ENCODE assay signal across 23 mouse cellular contexts in genomic region chr16:22890683-22891510, GRCm38 (mm10). TPM values are rescaled to one million over a fixed set of nuclear protein-coding genes. Genes with fewer than 3 reads are reported as not detected.
DNase-seq lines count a peak whose midpoint lies in the region; ATAC-seq and TF ChIP-seq lines count a peak whose summit lies in the region.
"Had no signal": no experiment of that assay in that cellular context is flagged by ENCODE, and none has a peak within 500 bp of the region (broad histone marks: within the 10 kb centered on the region; RNA-seq: fewer than 3 reads in every experiment).

Gene Ahsg (plus strand): TSS chr16:22891277.

- peak within 1 kb of the TSS; percentile 64 for H3K4me3 ChIP-seq in liver, adult 2 months (ENCODE audit: insufficient read depth, low read depth, low read length)
- H3K4me3 ChIP-seq in liver, embryonic 14.5 days (ENCODE audit: insufficient read depth in 1 of 2, low read depth in 2 of 2, low read length in 2 of 2) = peak within 1 kb of the TSS; percentile 45
- H3K4me3 ChIP-seq in forebrain, embryonic 13.5 days = no peak within 1 kb of the TSS
- H3K4me3 ChIP-seq: embryonic facial prominence, embryonic 13.5 days; forebrain, embryonic 12.5 days; heart, embryonic 15.5 days; limb, embryonic 15.5 days; midbrain, embryonic 12.5 days; neural tube, embryonic 15.5 days had no signal

- H3K79me2 ChIP-seq in liver, adult 2 months (ENCODE audit: control insufficient read depth, insufficient read depth, low read length) = no peaks in the 10 kb centered on the region

- TF ChIP-seq CTCF in liver, adult 2 months (IDR thresholded peaks at IDR 0.05; ENCODE audit: low read depth, low read length) = no peak
- TF ChIP-seq CTCF in liver, embryonic 14.5 days (IDR thresholded peaks at IDR 0.05; ENCODE audit: low read depth) = no peak

- no peak for TF ChIP-seq POLR2A in liver, adult 2 months (IDR thresholded peaks at IDR 0.05; ENCODE audit: extremely low read depth, insufficient read depth, low read length)

- peaks cover 37% of the 10 kb centered on the region for H3K4me1 ChIP-seq in liver, adult 2 months (ENCODE audit: control insufficient read depth, insufficient read depth, low read length)
- H3K4me1 ChIP-seq in liver, embryonic 14.5 days (replicated peaks; ENCODE audit: control insufficient read depth in 2 of 2, insufficient read depth in 2 of 2, low read length in 1 of 2) = peaks cover 0 to 17% of the 10 kb centered on the region in 2 experiments; a peak in 3 of 4 replicates
- H3K4me1 ChIP-seq in forebrain, embryonic 13.5 days = no peaks in the 10 kb centered on the region; the same call in 1 of the 2 replicates
- H3K4me1 ChIP-seq: embryonic facial prominence, embryonic 13.5 days; heart, embryonic 15.5 days; limb, embryonic 15.5 days; neural tube, embryonic 15.5 days had no signal

- no peaks in the 10 kb centered on the region for H3K27me3 ChIP-seq in liver, adult 2 months (ENCODE audit: control insufficient read depth, insufficient read depth, low read length)
- no peaks in the 10 kb centered on the region for H3K27me3 ChIP-seq in liver, embryonic 14.5 days (ENCODE audit: control insufficient read depth, insufficient read depth, low read length)
- no peaks in the 10 kb centered on the region for H3K27me3 ChIP-seq in forebrain, embryonic 13.5 days
- H3K27me3 ChIP-seq: embryonic facial prominence, embryonic 13.5 days; forebrain, embryonic 12.5 days; heart, embryonic 15.5 days; limb, embryonic 15.5 days; midbrain, embryonic 12.5 days; neural tube, embryonic 15.5 days had no signal

- peak within 1 kb of the TSS; percentile 98 for H3K27ac ChIP-seq in liver, adult 2 months (replicated peaks; ENCODE audit: insufficient read depth, low read depth, low read length)
- peak within 1 kb of the TSS; percentile 23 for H3K27ac ChIP-seq in liver, embryonic 14.5 days
- no peak within 1 kb of the TSS for H3K27ac ChIP-seq in forebrain, embryonic 13.5 days
- H3K27ac ChIP-seq: embryonic facial prominence, embryonic 13.5 days; forebrain, embryonic 12.5 days; heart, embryonic 15.5 days; hindbrain, embryonic 14.5 days; kidney, postnatal 0 days; limb, embryonic 15.5 days; midbrain, embryonic 12.5 days; neural tube, embryonic 15.5 days had no signal

- no peak for ATAC-seq in liver, embryonic 14.5 days (ENCODE audit: insufficient read depth)
- no peak for ATAC-seq in forebrain, embryonic 13.5 days

- H3K9ac ChIP-seq in liver, adult 2 months (ENCODE audit: low read depth, low read length) = peak within 1 kb of the TSS; percentile 91
- H3K9ac ChIP-seq in liver, embryonic 14.5 days (replicated peaks) = peak within 1 kb of the TSS; percentile 40
- no peak within 1 kb of the TSS for H3K9ac ChIP-seq in forebrain, embryonic 13.5 days
- H3K9ac ChIP-seq: embryonic facial prominence, embryonic 13.5 days; forebrain, embryonic 12.5 days; heart, embryonic 15.5 days; hindbrain, embryonic 14.5 days; limb, embryonic 15.5 days; midbrain, embryonic 12.5 days; neural tube, embryonic 15.5 days had no signal

- H3K9me3 ChIP-seq in liver, embryonic 14.5 days (ENCODE audit: control insufficient read depth, low read length) = no peaks in the 10 kb centered on the region
- no peaks in the 10 kb centered on the region for H3K9me3 ChIP-seq in forebrain, embryonic 13.5 days (replicated peaks)
- H3K9me3 ChIP-seq: embryonic facial prominence, embryonic 13.5 days; forebrain, embryonic 12.5 days; heart, embryonic 15.5 days; limb, embryonic 15.5 days; midbrain, embryonic 12.5 days; neural tube, embryonic 15.5 days had no signal

- H3K36me3 ChIP-seq in liver, adult 2 months (ENCODE audit: control insufficient read depth, insufficient read depth, low read length) = peaks cover 21% of the 10 kb centered on the region
- H3K36me3 ChIP-seq in liver, embryonic 14.5 days (replicated peaks; ENCODE audit: control insufficient read depth, insufficient read depth, low read depth) = no peaks in the 10 kb centered on the region; the same call in 1 of the 2 replicates
- no peaks in the 10 kb centered on the region for H3K36me3 ChIP-seq in forebrain, embryonic 13.5 days (ENCODE audit: poor library complexity, severe bottlenecking)
- H3K36me3 ChIP-seq: embryonic facial prominence, embryonic 13.5 days; forebrain, embryonic 12.5 days; heart, embryonic 15.5 days; limb, embryonic 15.5 days; midbrain, embryonic 12.5 days; neural tube, embryonic 15.5 days had no signal

- H3K4me2 ChIP-seq in liver, embryonic 14.5 days (ENCODE audit: low read depth) = no peak within 1 kb of the TSS
- H3K4me2 ChIP-seq in forebrain, embryonic 13.5 days = no peak within 1 kb of the TSS
- H3K4me2 ChIP-seq: embryonic facial prominence, embryonic 13.5 days; forebrain, embryonic 12.5 days; heart, embryonic 15.5 days; hindbrain, embryonic 14.5 days; limb, embryonic 15.5 days; midbrain, embryonic 12.5 days; neural tube, embryonic 15.5 days had no signal

- TF ChIP-seq EP300 in liver, embryonic 14.5 days (IDR thresholded peaks at IDR 0.05; ENCODE audit: low read depth) = no peak

- DNase-seq in adrenal gland, postnatal 4 days (ENCODE audit: low spot score in 2 of 2) = no peak
- no peak for DNase-seq in adrenal gland, postnatal 36 days
- DNase-seq in liver, adult 2 months (ENCODE audit: extremely low read depth, low read depth, low spot score) = peak; percentile 99
- no peak for DNase-seq in liver
- DNase-seq in liver, embryonic 14.5 days (ENCODE audit: low read depth in 3 of 3, low spot score in 3 of 3) = no peak
- DNase-seq in thymus, postnatal 36 days = no peak
- DNase-seq in right cerebral cortex, postnatal 36 days (ENCODE audit: low spot score in 2 of 2) = no peak
- DNase-seq: B cell, adult 2 months; cerebellum, adult 11-12 months; lung, postnatal 36 days; retina, postnatal 1 day; thymus, postnatal 4 days had no signal

- 25% methylated on average over 11 of the region's 11 CpGs for WGBS in liver, adult 2 months
- WGBS in liver, embryonic 14.5 days (ENCODE audit: insufficient replicate concordance) = 24% methylated on average over 11 of the region's 11 CpGs
- WGBS in forebrain, embryonic 13.5 days = 83% methylated on average over 11 of the region's 11 CpGs

RNA-seq across cellular contexts. Expression of gene Ahsg, which starts in this region (rescaled TPM):
- total RNA-seq in adrenal gland, postnatal 4 days (2021) = 1,000 to 10,000 TPM in 1 of 2 experiments, 10 to 100 TPM in 1; 68.1 to 2,750 TPM
- 1 to 10 TPM; 1.6 to 7.1 TPM for total RNA-seq in adrenal gland, postnatal 36 days (2021)
- total RNA-seq in liver, adult 2 months (2014; rRNA removed) = 10,308 and 11,624 TPM in 2 replicates
- 17,109 and 17,601 TPM in 2 replicates for polyA plus RNA-seq in liver, adult 2 months (2012; rRNA removed)
- polyA plus RNA-seq in liver, embryonic 14.5 days (2012; rRNA removed) = 1,135 and 1,143 TPM in 2 replicates
- polyA plus RNA-seq in liver, embryonic 14.5 days (2014; fragmentation: Nextera tagmentation; extraction: Ambion mirVana) = 1,052 and 1,153 TPM in 2 replicates
- polyA plus RNA-seq in forebrain, embryonic 13.5 days (2015; fragmentation: Nextera tagmentation; extraction: Ambion mirVana) = 1.5 TPM in 1 of 2 replicates, not detected in the other
- total RNA-seq: layer of hippocampus, adult 8-10 months had no signal
- polyA plus RNA-seq: embryonic facial prominence, embryonic 13.5 days; forebrain, embryonic 12.5 days; hindbrain, embryonic 14.5 days; midbrain, embryonic 12.5 days; small intestine, adult 2 months had no signal

Comparison
In these comparisons a context has a peak if more than half of its experiments do, and no peak if none do; other contexts are left out.
1. RNA of gene Ahsg (total RNA-seq): 10,308 to 11,624 TPM in liver, adult 2 months and 68.1 to 2,750 TPM in adrenal gland, postnatal 4 days; 1.6 to 7.1 TPM in adrenal gland, postnatal 36 days; every median in the first group is over 4 times any median in the second.
2. RNA of gene Ahsg (polyA plus RNA-seq): 17,109 to 17,601 TPM in liver, adult 2 months and 1,052 to 1,153 TPM in liver, embryonic 14.5 days; 1.5 TPM in forebrain, embryonic 13.5 days; every median in the first group is over 100 times any median in the second.
3. RNA of gene Ahsg (polyA plus RNA-seq): 17,109 to 17,601 TPM in liver, adult 2 months; 1,052 to 1,153 TPM in liver, embryonic 14.5 days; every median in the first group is over 10 times any median in the second.